Mouse (Mus musculus) lung, adult 2 months (tissue): Measurements from ENCODE around the gene Adora2a.
"Not testable (repeated sequence)": the region's sequence is repeated elsewhere in the genome, so short reads cannot be mapped to it uniquely, and the experiment has no call there.

Experiments used
- CTCF ChIP-seq: fragments of 200-500 bp; IDR thresholded peaks from 2 replicates; pipeline ENCODE4 v1.5.1; 2011; ENCODE audit warnings: mild to moderate bottlenecking, low read length, control low read depth; ENCODE audit not compliant: insufficient read depth
- POLR2A ChIP-seq: fragments of 200-500 bp; IDR thresholded peaks from 2 replicates; pipeline ENCODE4 v1.6.1; 2011; ENCODE audit warnings: low read depth, mild to moderate bottlenecking, control low read depth, low read length, borderline replicate concordance; ENCODE audit errors: extremely low read depth

DNA sequence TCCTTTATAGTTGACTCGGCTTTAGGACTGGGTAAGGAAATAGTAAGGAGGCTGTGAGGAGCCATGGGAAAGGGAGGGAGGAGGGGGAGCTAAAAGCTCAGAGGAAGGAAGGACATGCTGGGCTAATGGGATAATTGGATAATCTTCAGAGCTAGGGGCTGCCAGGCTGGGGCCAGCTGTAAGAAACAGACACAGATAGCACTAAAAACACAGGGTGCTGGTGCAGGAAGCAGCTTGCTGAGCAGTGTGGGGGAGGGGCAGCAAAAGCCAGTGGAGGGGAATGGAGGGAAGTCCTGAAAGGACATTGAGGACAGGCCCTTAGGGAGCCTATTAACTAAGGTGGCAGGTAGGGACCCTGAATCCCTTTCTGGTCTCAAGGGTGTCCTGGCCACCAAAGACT, 27.9 kb downstream of the Adora2a start:
- TF ChIP-seq POLR2A, CTCF: not testable (repeated sequence)
